Mouse (Mus musculus): ENCODE results near the gene Sdcbp2.

The Sdcbp2 gene

DNA sequence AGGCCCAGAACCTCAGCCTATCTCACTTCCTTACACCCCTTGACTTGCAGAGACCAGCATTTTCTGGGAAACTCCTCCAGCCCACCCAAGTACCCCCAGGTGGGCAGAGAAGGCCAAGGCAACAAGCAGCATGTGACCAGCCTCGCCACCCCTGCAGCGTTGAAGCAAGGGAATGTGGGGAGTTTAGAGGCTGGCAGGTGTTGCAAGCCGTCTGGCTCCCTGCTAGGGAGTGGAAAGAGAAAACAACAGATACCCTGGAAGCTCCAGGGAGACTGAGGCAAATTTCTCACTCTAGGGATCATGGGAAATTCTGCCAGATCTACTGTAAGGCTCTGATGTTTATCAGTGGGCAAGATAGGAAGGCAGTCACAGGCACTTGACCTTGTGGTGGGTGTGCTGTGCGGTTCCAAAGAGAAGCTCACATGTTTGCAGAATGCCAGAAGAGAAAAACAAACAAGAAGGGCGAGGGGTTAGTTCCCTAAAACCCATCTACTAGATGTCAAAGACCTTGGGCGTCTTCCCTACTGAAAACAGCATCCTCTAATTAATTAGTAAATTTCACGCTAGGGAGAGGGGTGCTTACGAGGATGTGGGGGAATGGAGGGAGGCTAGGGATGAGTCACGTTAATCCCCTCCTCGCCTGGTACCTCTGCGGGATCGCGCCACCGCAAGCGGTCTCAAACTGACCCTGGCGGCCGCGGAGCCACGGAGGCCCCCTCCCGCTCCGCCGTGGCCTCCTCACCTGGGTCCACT lies 59.2 kb downstream of the Sdcbp2 start:
- DNase-seq (ENCODE audit: low read depth, low spot score): no peak

DNA sequence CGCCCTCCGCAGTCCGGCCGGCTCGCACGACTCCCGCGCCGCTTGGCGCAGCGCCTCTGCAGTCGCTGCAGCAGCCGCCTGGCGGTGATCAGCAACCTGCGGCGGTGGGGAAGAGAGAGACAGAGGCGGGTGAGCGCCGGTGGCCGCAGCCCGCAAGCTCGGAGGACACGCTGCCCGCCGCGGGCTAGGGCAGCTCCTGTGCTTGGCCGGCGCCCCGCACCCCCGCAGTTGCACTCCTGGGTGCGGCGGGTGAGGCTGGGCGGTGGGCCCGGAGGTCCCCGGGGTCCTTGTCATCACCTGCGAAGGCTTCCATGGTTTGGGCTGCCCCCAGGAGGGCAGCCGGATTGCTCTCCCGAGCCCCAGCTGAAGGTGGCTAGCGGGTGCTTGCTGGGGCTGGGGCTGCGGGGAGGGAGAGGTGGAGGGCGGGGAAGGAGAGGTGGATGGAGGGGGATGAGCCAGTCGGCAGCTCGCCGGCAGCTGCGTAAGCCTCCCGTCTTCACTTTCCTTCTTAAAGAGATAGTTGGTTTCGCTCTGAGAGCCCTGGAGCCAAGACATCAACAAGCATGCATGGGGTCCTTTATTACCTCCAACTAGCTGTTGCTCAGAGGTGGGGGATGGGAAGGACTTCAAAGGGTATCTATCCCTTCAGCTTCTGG lies 59.9 kb downstream of the Sdcbp2 start, which contains the start of gene Snph:
TSS of gene Snph (minus strand) at position 435 of the 656 bp plus-strand sequence.
- DNase-seq (ENCODE audit: low read depth, low spot score): peak; percentile 42

DNA sequence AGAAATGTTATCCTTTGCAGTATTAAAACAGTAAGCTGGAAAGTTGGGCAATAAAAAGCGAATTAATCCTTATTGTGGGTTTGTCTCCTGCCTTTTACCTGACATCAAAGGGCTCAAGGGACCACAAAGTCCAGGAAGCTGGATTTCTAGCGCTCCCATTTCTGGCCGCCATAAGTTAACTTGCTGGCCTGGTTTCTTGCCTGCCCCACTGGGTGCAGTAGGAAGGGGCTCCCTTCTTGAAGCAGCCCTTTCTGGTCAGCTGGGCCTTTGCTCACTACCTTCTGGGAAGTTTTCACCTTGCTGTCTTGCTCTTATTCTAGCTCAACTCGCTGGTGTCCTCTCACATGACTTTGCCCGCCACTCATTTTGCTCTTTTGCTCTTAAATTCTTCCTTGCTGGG lies 60.6 kb downstream of the Sdcbp2 start:
- no peak for DNase-seq (ENCODE audit: low read depth, low spot score)

DNA sequence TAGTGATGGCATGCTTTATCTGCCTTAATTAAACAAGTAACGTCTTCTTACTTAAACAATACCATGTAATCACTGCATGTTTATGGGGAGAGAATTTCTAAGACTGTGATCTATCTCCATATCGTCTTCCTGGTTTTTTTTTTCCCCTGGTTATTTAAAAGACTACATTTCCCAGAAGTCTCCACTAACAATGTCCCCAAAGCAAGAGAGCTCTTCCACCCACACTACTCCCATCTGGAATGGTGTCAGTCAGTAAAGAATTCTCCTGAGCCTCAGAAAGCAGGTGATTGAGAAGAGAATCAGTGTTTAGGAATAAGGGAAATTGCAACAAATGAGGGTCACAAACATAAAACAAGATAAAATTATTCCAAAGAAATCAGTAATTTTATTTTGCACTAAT lies 62.5 kb downstream of the Sdcbp2 start:
- no peak for DNase-seq (ENCODE audit: low read depth, low spot score)

DNA sequence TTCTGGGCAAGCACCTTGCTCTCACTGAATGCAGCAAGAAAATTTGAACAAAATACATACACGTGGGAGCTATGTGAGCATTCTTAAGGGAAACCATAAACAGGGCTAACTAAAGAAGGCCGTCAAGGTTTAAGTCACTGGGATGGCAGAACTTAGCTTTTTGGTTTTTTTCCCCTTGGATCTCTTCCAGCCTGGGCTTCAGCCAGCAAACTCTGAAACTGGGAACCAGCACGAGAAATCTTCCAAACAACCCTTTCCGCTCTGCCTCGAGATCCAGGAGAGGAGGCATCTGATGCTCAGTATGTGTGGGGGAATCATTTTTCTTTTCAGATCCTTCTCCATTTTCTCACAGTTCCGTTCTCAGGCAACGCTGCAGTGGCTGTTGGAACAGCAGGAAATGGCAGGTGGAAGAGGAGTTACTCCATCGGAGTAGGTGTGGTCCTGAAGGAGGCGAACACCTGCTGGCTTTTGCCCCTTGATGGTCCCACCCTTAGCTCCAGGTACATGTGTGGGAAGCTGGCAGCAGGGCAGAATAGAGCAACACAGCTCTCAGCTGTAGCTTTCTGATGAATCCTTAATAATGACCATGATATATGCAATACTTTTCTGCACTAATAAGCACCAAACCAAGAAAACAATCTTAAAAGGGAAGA lies 63.1 kb downstream of the Sdcbp2 start:
- DNase-seq (ENCODE audit: low read depth, low spot score): no peak

DNA sequence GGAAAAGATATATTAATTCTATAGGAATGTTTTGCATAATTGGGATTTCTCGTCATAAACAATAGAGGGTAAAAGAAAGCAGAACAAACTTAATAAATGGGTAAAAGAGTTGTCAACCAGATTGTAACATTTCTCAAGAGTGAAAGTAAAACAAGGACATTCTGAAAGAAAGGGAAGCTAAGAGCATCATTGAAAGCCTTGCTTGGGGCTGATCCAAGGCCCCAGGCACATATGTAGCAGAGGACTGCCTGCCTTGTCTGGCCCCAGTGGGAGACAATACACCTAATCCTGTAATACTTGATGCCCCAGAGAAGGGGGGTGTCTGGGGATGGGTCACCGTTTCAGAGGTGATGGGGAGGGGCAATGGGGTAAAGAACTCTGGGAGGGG lies 63.6 kb downstream of the Sdcbp2 start:
- no peak for DNase-seq (ENCODE audit: low read depth, low spot score)
